Mouse (Mus musculus) bone marrow macrophage, adult 2 months (primary cell): ENCODE results near the gene Poc1a. TPM values are rescaled to one million over a fixed set of nuclear protein-coding genes. Genes with fewer than 3 reads are reported as not detected.

Experiments used
- H3K27ac ChIP-seq: 2 replicates; pipeline ENCODE4 v1.5.1; 2012; ENCODE audit warnings: low read depth, low read length; ENCODE audit not compliant: insufficient read depth
- H3K4me1 ChIP-seq: 2 replicates; pipeline ENCODE4 v1.6.1; 2012; ENCODE audit warnings: low read length; ENCODE audit not compliant: control insufficient read depth, insufficient read depth
- H3K4me3 ChIP-seq: 2 replicates; pipeline ENCODE4 v1.5.1; 2012; ENCODE audit warnings: mild to moderate bottlenecking, low read length, moderate library complexity; ENCODE audit not compliant: insufficient read depth
- CTCF ChIP-seq: IDR thresholded peaks from 2 replicates; pipeline ENCODE4 v1.5.1; 2012; ENCODE audit warnings: low read depth, mild to moderate bottlenecking, low read length, moderate library complexity
- POLR2A ChIP-seq: IDR thresholded peaks from 2 replicates; pipeline ENCODE4 v1.6.1; 2012; ENCODE audit warnings: mild to moderate bottlenecking, low read depth, low read length, borderline replicate concordance
- polyA plus RNA-seq: library from polyadenylated mRNA; stranded (reverse); fragments of >200 nt; gene quantifications from 2 replicates; pipeline ENCODE4 v1.2.4, GENCODE M21; 2012; ENCODE audit not compliant: missing spikeins, insufficient read depth, insufficient read length

Gene Poc1a
- polyA plus RNA-seq, 1 experiment = 13.7 TPM

DNA sequence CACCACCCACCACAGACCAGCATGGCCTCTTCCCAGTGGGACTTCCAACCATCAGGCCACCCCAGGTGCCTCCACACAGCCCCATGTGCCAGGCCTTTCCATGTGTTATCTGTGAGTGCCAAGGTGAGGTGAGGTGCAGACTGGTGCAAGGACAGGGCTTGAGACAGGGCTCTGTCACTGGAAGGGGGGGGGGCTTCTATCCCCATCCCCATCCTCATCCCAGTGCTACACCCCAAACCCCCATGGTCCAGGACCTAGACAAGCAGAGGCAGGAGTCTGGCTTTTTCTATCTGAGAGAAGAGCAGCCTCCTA lies 75.1 kb downstream of the Poc1a start:
- Histone ChIP-seq H3K27ac (no peak overlapping the region), H3K4me1 (peaks cover 69% of the 10 kb centered on the region), H3K4me3 (no peak overlapping the region)
- TF ChIP-seq POLR2A = no peak
- no peak for TF ChIP-seq CTCF

- TF ChIP-seq CTCF (no peak), POLR2A (no peak)
- H3K4me1 ChIP-seq = peaks cover 72% of the 10 kb centered on the region
- no peak overlapping the region for H3K4me3 ChIP-seq
- H3K27ac ChIP-seq = peak overlapping the region; percentile 45
Measured at GRCm38 (mm10) chr9:106356323-106356844, 75.5 kb downstream of the Poc1a start.

DNA sequence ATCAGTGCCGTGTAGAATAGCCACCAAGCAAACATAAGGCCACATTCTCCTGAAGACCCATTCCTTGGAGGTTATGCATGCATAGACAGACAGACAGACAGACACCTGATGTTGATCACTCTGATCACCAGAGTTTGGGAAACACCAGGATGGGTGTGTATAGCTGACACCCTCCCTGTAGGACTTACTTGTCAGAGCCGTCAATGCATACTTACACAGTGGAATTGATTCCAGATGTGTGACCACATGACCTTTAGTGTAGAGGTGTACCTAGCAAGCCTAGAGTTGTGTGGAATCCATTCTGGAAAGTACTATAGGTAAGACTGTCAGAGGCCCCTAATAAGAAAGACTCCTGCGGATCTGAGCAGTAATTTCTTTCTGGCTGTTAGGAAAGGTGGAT lies 76.3 kb downstream of the Poc1a start:
- Histone ChIP-seq H3K4me1 (peaks cover 73% of the 10 kb centered on the region), H3K27ac (peak overlapping the region; percentile 45), H3K4me3 (no peak overlapping the region)
- TF ChIP-seq POLR2A = no peak
- TF ChIP-seq CTCF = no peak

GRCm38 (mm10) chr9:106359297-106359696 lies 78.4 kb downstream of the Poc1a start:
- no peak overlapping the region for H3K4me3 ChIP-seq
- H3K4me1 ChIP-seq = peaks cover 64% of the 10 kb centered on the region
- TF ChIP-seq POLR2A (no peak), CTCF (no peak)
- no peak overlapping the region for H3K27ac ChIP-seq

GRCm38 (mm10) chr9:106361140-106361539 lies 80.3 kb downstream of the Poc1a start:
- TF ChIP-seq POLR2A (no peak), CTCF (no peak)
- no peak overlapping the region for H3K27ac ChIP-seq
- H3K4me3 ChIP-seq = no peak overlapping the region

GRCm38 (mm10) chr9:106365333-106365732 lies 84.5 kb downstream of the Poc1a start:
- no peak for TF ChIP-seq CTCF
- TF ChIP-seq POLR2A = no peak
- H3K27ac ChIP-seq = peak overlapping the region; percentile 90
- peaks cover 51% of the 10 kb centered on the region for H3K4me1 ChIP-seq
- no peak overlapping the region for H3K4me3 ChIP-seq

More at GRCm38 (mm10) chr9:106361140-106361539, 80.3 kb downstream of the Poc1a start:
- H3K4me1 ChIP-seq = peaks cover 62% of the 10 kb centered on the region

DNA sequence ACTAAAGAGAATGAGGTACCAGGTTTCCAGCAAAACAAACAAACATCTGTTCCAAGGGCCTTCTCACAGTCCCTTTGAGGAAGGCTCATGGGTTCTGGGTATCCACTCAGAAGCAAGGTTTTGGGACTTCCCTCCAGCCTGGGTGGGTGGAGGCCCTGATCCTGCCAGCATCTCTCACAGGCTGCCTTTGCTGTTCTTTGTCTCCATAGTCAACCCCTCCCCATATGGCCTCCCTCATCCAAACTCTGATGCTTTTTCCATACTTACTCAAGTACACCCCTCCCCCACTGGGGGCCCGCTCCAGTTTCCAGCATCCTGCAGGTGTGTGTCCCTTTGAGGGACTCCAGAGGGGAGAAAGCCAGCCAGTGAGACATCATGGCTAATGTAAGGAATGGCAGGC lies 85.3 kb downstream of the Poc1a start:
- TF ChIP-seq POLR2A (no peak), CTCF (no peak)
- peaks cover 42% of the 10 kb centered on the region for H3K4me1 ChIP-seq
- H3K27ac ChIP-seq = peak overlapping the region; percentile 90
- H3K4me3 ChIP-seq = no peak overlapping the region

- Histone ChIP-seq H3K4me3 (peak overlapping the region; percentile 59), H3K27ac (peak overlapping the region; percentile 90), H3K4me1 (peaks cover 37% of the 10 kb centered on the region)
- no peak for TF ChIP-seq CTCF
- no peak for TF ChIP-seq POLR2A
Measured at GRCm38 (mm10) chr9:106367001-106367400, 86.1 kb downstream of the Poc1a start.

- Histone ChIP-seq H3K4me3 (peak overlapping the region; percentile 61), H3K4me1 (peaks cover 41% of the 10 kb centered on the region), H3K27ac (peak overlapping the region; percentile 91)
- no peak for TF ChIP-seq POLR2A
- TF ChIP-seq CTCF = no peak
Measured at GRCm38 (mm10) chr9:106367592-106368111, 86.8 kb downstream of the Poc1a start.

DNA sequence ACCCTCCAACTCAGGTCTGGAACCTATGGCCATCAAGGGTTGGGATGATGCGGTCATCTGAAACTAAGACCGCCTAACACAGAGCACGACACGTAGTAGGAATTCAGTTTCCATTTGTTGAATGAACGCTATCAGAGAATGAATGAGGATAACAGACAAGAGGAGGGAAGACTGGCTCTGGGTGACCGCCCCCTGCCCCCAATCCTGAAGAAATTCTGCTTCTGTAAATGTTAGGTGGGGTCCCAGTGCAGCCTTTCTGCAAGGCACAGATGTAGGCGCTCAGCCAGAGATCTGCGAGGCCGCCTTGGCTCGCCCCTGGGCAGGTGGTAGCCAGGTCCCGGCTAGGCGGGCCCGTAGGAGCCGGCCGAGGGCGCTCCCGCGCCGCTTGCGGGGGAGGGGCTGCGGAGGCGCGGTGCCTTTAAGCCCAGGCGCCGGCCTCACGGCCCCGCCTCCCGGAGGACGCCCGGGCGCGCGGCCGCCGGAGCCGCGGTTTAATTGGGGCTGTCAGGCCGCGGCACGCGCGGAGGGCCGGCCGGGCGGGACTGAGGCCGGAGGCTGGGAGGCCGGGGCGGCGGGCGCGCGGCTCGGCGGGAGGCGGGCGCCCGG lies 87.4 kb downstream of the Poc1a start, which contains the start of gene Dusp7:
Gene Dusp7 (plus strand): TSS at position 521 of the 606 bp plus-strand sequence.
- H3K4me3 ChIP-seq = peak within 1 kb of the TSS; percentile 85

More for the DNA sequence above, 87.4 kb downstream of the Poc1a start, which contains the start of gene Dusp7:
- Histone ChIP-seq H3K4me1 (peaks cover 41% of the 10 kb centered on the region), H3K27ac (peak within 1 kb of the TSS; percentile 91)
- TF ChIP-seq CTCF (no peak; the same call in 1 of the 2 replicates), POLR2A (peak; percentile 82; the same call in 1 of the 2 replicates)
